Mouse (Mus musculus): Measurements from ENCODE around the gene Panx2.

Panx2 gene

GRCm38 (mm10) chr15:89075478-89076147, 16.1 kb downstream of the Panx2 start:
- in situ Hi-C loops (cut with MboI) = no loop called here

GRCm38 (mm10) chr15:89076156-89076731, 16.7 kb downstream of the Panx2 start:
- in situ Hi-C loops (cut with MboI) = no loop called here

GRCm38 (mm10) chr15:89078208-89078836, 18.8 kb downstream of the Panx2 start:
- in situ Hi-C loops (cut with MboI) = no loop called here

- in situ Hi-C loops (cut with MboI) = no loop called here
These were observed 24.4 kb downstream of the Panx2 start for GRCm38 (mm10) chr15:89083906-89084305.

- in situ Hi-C loops (cut with MboI) = no loop called here
These were observed 25.3 kb downstream of the Panx2 start for GRCm38 (mm10) chr15:89084826-89085225.

- in situ Hi-C loops (cut with MboI) = no loop called here
These were observed 29.2 kb downstream of the Panx2 start, which contains the start of gene Selenoo for GRCm38 (mm10) chr15:89088607-89089247. TSS of gene Selenoo (plus strand) at chr15:89089084.

- in situ Hi-C loops (cut with MboI) = no loop called here
These were observed 29.9 kb downstream of the Panx2 start for GRCm38 (mm10) chr15:89089248-89090051.

GRCm38 (mm10) chr15:89090662-89091061, 31.1 kb downstream of the Panx2 start:
- in situ Hi-C loops (cut with MboI) = no loop called here

GRCm38 (mm10) chr15:89092181-89092580, 32.6 kb downstream of the Panx2 start:
- in situ Hi-C loops (cut with MboI) = no loop called here

- in situ Hi-C loops (cut with MboI) = no loop called here
These were observed 37.9 kb downstream of the Panx2 start for GRCm38 (mm10) chr15:89097450-89097849.

GRCm38 (mm10) chr15:89098616-89099015, 39.1 kb downstream of the Panx2 start:
- in situ Hi-C loops (cut with MboI) = no loop called here

GRCm38 (mm10) chr15:89100823-89101222, 41.3 kb downstream of the Panx2 start:
- in situ Hi-C loops (cut with MboI) = no loop called here

- in situ Hi-C loops (cut with MboI) = no loop called here
These were observed 43.1 kb downstream of the Panx2 start for GRCm38 (mm10) chr15:89102646-89103045.

- in situ Hi-C loops (cut with MboI) = no loop called here
These were observed 44.4 kb downstream of the Panx2 start for GRCm38 (mm10) chr15:89103921-89104320.

- in situ Hi-C loops (cut with MboI) = no loop called here
These were observed 44.9 kb downstream of the Panx2 start for GRCm38 (mm10) chr15:89104425-89104824.

GRCm38 (mm10) chr15:89106073-89106472, 46.5 kb downstream of the Panx2 start:
- in situ Hi-C loops (cut with MboI) = no loop called here

GRCm38 (mm10) chr15:89106976-89107375, 47.4 kb downstream of the Panx2 start:
- in situ Hi-C loops (cut with MboI) = no loop called here

- in situ Hi-C loops (cut with MboI) = no loop called here
These were observed 50.6 kb downstream of the Panx2 start for GRCm38 (mm10) chr15:89110147-89110546.

- in situ Hi-C loops (cut with MboI) = no loop called here
These were observed 58.5 kb downstream of the Panx2 start for GRCm38 (mm10) chr15:89118007-89118406.

- in situ Hi-C loops (cut with MboI) = no loop called here
These were observed 63.3 kb downstream of the Panx2 start, which contains the start of gene Tubgcp6 for GRCm38 (mm10) chr15:89122649-89123366. TSS of gene Tubgcp6 (minus strand) at chr15:89123112.
